Mouse (Mus musculus) limb, embryonic 12.5 days (tissue): ENCODE results near the gene Tnfsfm13. TPM values are rescaled to one million over a fixed set of nuclear protein-coding genes. Genes with fewer than 3 reads are reported as not detected.

Experiments
- ATAC-seq: fragments of 200-750 bp; cut with Nextera tagmentation; 2 replicates; pipeline ENCODE4 v1.8.0; 2017; ENCODE audit warnings: low read depth, moderate TSS enrichment; ENCODE audit not compliant: insufficient number of reproducible peaks, insufficient read depth, low FRiP score, low TSS enrichment
- H3K27ac ChIP-seq: fragments of 300-500 bp; sonication (generic); 2 replicates; pipeline ENCODE4 v1.5.1; 2016; ENCODE audit warnings: mild to moderate bottlenecking, moderate library complexity
- H3K27me3 ChIP-seq: fragments of 300-500 bp; sonication (generic); 2 replicates; pipeline ENCODE4 v1.6.1; 2016; ENCODE audit warnings: mild to moderate bottlenecking, moderate library complexity
- H3K36me3 ChIP-seq: fragments of 300-500 bp; sonication (generic); 2 replicates; pipeline ENCODE4 v1.6.1; 2016; ENCODE audit warnings: mild to moderate bottlenecking, moderate library complexity
- H3K4me1 ChIP-seq: fragments of 300-500 bp; sonication (generic); replicated peaks from 2 replicates; pipeline ENCODE4 v1.6.1; 2016
- H3K4me2 ChIP-seq: fragments of 300-500 bp; sonication (generic); 2 replicates; pipeline ENCODE4 v1.6.1; 2016; ENCODE audit warnings: mild to moderate bottlenecking, moderate library complexity
- H3K4me3 ChIP-seq: fragments of 300-500 bp; sonication (generic); replicated peaks from 2 replicates; pipeline ENCODE4 v1.5.1; 2016; ENCODE audit warnings: mild to moderate bottlenecking
- H3K9ac ChIP-seq: fragments of 300-500 bp; sonication (generic); replicated peaks from 2 replicates; pipeline ENCODE4 v1.6.1; 2016; ENCODE audit warnings: mild to moderate bottlenecking, moderate library complexity
- H3K9me3 ChIP-seq: fragments of 300-500 bp; sonication (generic); 2 replicates; pipeline ENCODE4 v1.6.1; 2016; ENCODE audit warnings: mild to moderate bottlenecking, moderate library complexity
- WGBS: fragments of 180-500 bp; shearing (Covaris S2); methylation state at CpG from one replicate; pipeline ENCODE4 v1.1.7; 2016; 5-methylcytosine and 5-hydroxymethylcytosine counted together
- polyA plus RNA-seq: library from polyadenylated mRNA; unstranded; fragments of >200 nt; fragmentation: Nextera tagmentation; extraction: Ambion mirVana; gene quantifications from 2 replicates; pipeline ENCODE4 v1.2.1, GENCODE M21; 2016

The Tnfsfm13 gene
- polyA plus RNA-seq, 1 experiment from 2014 or later = 1.7 TPM

DNA sequence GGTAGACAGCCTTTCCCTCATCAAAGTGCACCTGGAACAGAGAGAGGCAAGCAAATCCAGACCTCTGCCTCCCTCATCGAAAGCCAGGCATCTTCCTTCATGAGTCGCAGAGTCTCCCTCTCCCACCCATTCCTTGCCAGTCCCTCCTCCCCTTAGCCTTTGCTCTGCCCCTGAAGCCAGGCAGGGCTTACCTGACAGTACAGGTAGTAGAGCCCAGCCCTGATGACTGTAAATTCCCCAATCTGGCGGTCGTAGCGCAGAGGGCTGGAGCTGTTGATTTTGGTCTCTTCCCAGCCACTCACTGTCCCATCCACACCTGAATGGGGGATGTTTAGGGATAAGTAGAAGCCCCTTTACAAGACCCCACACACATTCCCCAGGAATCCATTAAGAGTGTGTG lies 8.8 kb downstream of the Tnfsfm13 start:
- H3K4me3 ChIP-seq = no peak overlapping the region
- peaks cover 20% of the 10 kb centered on the region for H3K4me1 ChIP-seq
- peak overlapping the region; percentile 2; the same call in 1 of the 2 replicates for H3K4me2 ChIP-seq
- H3K9ac ChIP-seq = no peak overlapping the region
- no peaks in the 10 kb centered on the region for H3K36me3 ChIP-seq
- H3K9me3 ChIP-seq = no peaks in the 10 kb centered on the region
- H3K27ac ChIP-seq = no peak overlapping the region
- H3K27me3 ChIP-seq = no peaks in the 10 kb centered on the region
- WGBS = 47% methylated on average over 5 of the region's 5 CpGs
- no peak for ATAC-seq

DNA sequence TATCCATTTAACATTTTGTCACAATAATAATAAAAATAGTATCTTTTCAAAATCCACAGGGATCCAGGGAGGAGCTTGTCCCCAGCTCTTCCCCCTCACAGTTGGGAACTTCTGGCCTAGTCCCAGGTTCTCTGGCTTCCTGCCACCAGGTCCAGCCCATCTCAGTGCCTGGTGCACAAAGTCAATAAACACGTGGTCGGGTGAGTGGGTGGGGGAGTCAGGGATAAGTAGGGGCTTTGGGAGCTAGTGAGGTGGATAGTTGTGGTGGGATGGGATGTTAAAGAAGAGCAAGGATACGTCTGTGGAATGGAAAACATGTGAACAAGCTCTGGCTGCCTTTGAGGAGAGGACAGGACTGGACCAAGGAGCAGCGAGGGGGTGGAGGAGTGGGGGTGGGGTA lies 9.5 kb downstream of the Tnfsfm13 start:
- ATAC-seq = no peak
- 15% methylated on average over 4 of the region's 4 CpGs for WGBS
- Histone ChIP-seq H3K27me3 (no peaks in the 10 kb centered on the region), H3K9me3 (no peaks in the 10 kb centered on the region), H3K4me1 (peaks cover 20% of the 10 kb centered on the region), H3K36me3 (no peaks in the 10 kb centered on the region), H3K4me3 (no peak overlapping the region), H3K27ac (no peak overlapping the region), H3K4me2 (0 out of 2 replicates have a peak overlapping the region, but pooled peaks have one; percentile 2), H3K9ac (no peak overlapping the region; the same call in 1 of the 2 replicates)

DNA sequence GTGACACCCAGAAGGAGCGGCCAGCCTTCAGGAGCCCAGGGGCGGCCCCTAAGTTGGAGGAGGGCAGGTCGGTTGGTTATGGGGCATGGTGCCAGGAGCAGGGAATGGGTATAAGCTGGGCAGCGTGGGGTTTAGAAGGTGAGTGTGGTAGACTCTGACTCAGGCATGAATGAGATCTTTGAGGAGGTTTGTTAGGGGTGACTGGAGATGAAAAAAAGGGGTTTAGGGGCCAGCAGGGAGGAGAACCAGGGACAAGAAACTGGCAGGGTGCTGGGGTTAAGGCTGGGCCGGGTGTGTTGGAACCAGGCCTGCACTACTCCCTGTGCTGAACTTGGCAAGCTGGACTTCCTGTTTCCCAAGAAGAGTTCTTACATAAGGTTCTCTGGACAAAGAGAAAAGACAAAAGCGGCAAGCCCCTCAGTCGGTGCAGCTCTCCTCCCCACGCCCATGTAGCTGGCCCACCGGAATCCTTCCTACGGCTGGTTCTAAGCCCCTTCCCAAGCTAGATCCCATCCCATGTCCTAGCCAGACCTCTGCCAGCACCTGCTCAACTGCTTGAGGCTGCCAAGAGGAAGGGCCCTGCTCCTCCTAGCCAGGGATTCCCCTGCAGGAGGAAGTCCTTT lies 10.3 kb downstream of the Tnfsfm13 start, which contains the start of gene Tnfsf13:
Tnfsf13 (minus strand) TSS at position 259 of the 623 bp plus-strand sequence.
- 0 out of 2 replicates have a peak within 1 kb of the TSS, but pooled peaks have one; percentile 14 for H3K27ac ChIP-seq
- 0 out of 2 replicates have a peak within 1 kb of the TSS, but pooled peaks have one; percentile 2 for H3K4me2 ChIP-seq
- no peaks in the 10 kb centered on the region for H3K27me3 ChIP-seq
- no peaks in the 10 kb centered on the region for H3K9me3 ChIP-seq
- no peaks in the 10 kb centered on the region; the same call in 1 of the 2 replicates for H3K36me3 ChIP-seq
- no peak within 1 kb of the TSS; the same call in 1 of the 2 replicates for H3K4me3 ChIP-seq
- peaks cover 26% of the 10 kb centered on the region for H3K4me1 ChIP-seq
- peak within 1 kb of the TSS; percentile 13; the same call in 1 of the 2 replicates for H3K9ac ChIP-seq
- WGBS = 87% methylated on average over 10 of the region's 10 CpGs
- no peak for ATAC-seq

DNA sequence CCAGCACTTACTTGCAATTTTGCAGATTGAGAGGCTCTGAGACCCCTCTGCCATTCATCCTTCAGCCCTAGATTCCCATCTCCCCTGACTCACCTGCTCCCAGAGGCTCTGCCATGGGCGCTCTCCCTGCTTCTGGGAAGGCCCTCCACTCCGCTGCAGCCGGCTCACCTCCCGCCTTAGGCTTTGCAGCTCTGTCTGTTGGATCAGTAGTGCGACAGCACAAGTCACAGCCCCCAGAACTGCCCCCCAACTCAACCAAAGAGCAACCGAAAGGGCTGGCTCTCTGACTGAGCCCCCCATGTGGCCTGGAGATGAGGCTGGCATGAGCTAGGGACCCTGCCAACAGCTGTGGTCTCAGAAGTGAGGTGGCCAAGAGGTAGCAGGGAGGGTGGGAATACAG lies 11.0 kb downstream of the Tnfsfm13 start:
- no peak for ATAC-seq
- 89% methylated on average over 6 of the region's 6 CpGs for WGBS
- Histone ChIP-seq H3K9me3 (no peaks in the 10 kb centered on the region), H3K4me3 (no peak overlapping the region; the same call in 1 of the 2 replicates), H3K4me2 (no peak overlapping the region), H3K9ac (0 out of 2 replicates have a peak overlapping the region, but pooled peaks have one; percentile 13), H3K27me3 (no peaks in the 10 kb centered on the region), H3K4me1 (peaks cover 33% of the 10 kb centered on the region), H3K36me3 (peaks cover 7% of the 10 kb centered on the region), H3K27ac (no peak overlapping the region)

DNA sequence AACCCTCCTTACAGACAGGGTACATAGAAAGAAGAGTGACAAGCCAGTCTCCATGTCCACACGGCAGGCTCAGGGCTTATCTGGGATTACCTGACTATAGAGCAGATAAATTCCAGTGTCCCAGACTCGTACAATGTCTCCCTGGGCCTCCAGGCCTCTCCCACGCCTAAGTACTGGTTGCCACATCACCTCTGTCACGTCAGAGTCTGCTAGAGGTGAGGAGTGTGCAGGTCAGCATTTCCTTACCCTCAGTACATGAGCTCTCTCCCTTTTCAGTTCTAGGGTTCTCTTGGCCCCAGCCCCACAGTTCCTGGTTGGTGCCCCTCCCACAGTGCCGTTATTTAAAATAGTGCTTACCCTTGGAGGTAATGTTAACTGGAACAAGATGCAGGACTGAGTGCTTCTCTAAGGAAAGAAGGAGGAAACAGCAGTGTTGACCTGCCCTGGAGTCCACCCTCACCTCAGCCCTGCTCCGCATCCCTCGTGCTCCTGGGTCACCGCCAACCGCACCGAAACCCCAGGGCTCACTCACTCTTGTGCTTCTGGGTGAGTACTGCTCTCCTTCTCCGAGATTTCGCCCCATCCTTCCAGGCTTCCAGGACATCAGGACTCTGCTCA lies 11.7 kb downstream of the Tnfsfm13 start:
- H3K27ac ChIP-seq = no peak overlapping the region
- H3K9ac ChIP-seq = no peak overlapping the region
- WGBS = 82% methylated on average over 12 of the region's 12 CpGs
- peaks cover 33% of the 10 kb centered on the region for H3K4me1 ChIP-seq
- peaks cover 12% of the 10 kb centered on the region for H3K36me3 ChIP-seq
- ATAC-seq = no peak
- no peak overlapping the region for H3K4me2 ChIP-seq
- H3K9me3 ChIP-seq = no peaks in the 10 kb centered on the region
- H3K4me3 ChIP-seq = no peak overlapping the region
- H3K27me3 ChIP-seq = no peaks in the 10 kb centered on the region

DNA sequence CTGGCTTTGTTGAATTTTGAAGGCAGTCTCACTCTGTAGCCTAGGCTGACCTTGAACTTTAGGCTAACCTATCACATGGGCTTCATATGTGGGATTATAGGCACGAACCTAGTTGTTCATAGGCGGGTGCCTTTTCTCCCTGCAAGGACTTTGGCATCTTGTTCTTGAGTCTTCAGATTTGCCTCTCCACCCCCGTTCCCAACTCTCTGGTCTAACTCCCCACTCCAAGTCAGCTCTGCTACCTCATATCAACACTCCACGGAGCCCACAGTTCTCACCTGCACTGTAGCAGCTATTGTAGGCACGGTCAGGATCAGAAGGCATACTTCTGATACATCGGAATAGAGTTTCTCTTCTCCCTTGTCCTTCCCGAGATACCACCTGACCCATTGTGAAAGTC lies 12.3 kb downstream of the Tnfsfm13 start:
- no peak overlapping the region for H3K4me3 ChIP-seq

DNA sequence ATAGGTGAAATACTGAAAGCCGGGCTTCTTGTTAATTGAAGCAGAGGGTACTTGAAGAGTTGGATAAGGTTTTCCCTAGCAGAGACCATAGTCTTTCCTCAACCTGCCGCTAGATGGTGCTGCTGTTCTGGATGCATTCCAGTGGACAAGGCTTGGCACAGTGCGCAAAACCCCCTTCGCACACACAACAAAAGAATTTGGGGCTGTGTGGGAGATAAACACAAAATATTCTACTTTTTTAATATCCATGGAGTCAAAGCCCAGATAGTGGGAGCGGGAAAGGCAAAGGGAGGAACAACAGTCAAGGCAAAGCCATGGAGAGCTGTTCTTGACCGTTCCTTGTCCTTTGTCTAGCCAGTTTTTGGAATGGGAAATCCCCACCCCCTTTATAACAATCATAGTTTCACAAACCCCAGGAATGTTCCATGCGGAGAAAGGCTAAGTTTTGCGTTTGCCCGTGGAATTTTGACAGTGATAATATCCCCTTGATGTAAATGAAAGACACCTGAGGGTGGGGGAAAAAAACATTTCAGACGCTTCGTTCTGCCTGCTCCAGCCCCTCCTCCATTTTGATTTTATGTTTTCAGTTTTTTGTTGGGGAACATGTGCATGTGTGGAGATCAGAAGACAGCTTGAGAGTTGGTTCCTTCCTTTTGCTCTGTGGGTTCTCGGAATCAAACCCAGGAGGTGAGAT lies 12.9 kb downstream of the Tnfsfm13 start:
- ATAC-seq = no peak
- peak overlapping the region; percentile 88 for H3K4me2 ChIP-seq
- H3K4me1 ChIP-seq = peaks cover 33% of the 10 kb centered on the region
- peaks cover 25% of the 10 kb centered on the region for H3K36me3 ChIP-seq
- no peaks in the 10 kb centered on the region for H3K9me3 ChIP-seq
- H3K27me3 ChIP-seq = no peaks in the 10 kb centered on the region
- H3K4me3 ChIP-seq = 0 out of 2 replicates have a peak overlapping the region, but pooled peaks have one; percentile 86
- peak overlapping the region; percentile 83 for H3K9ac ChIP-seq
- peak overlapping the region; percentile 95 for H3K27ac ChIP-seq
- 21% methylated on average over 12 of the region's 12 CpGs for WGBS

More for the DNA sequence above, 12.3 kb downstream of the Tnfsfm13 start:
- WGBS = 77% methylated on average over 7 of the region's 7 CpGs
- peak overlapping the region; percentile 88; the same call in 1 of the 2 replicates for H3K4me2 ChIP-seq
- peaks cover 33% of the 10 kb centered on the region for H3K4me1 ChIP-seq
- H3K9me3 ChIP-seq = no peaks in the 10 kb centered on the region
- H3K27me3 ChIP-seq = no peaks in the 10 kb centered on the region
- no peak overlapping the region for H3K9ac ChIP-seq
- no peak for ATAC-seq
- H3K27ac ChIP-seq = peak overlapping the region; percentile 81
- H3K36me3 ChIP-seq = peaks cover 19% of the 10 kb centered on the region

DNA sequence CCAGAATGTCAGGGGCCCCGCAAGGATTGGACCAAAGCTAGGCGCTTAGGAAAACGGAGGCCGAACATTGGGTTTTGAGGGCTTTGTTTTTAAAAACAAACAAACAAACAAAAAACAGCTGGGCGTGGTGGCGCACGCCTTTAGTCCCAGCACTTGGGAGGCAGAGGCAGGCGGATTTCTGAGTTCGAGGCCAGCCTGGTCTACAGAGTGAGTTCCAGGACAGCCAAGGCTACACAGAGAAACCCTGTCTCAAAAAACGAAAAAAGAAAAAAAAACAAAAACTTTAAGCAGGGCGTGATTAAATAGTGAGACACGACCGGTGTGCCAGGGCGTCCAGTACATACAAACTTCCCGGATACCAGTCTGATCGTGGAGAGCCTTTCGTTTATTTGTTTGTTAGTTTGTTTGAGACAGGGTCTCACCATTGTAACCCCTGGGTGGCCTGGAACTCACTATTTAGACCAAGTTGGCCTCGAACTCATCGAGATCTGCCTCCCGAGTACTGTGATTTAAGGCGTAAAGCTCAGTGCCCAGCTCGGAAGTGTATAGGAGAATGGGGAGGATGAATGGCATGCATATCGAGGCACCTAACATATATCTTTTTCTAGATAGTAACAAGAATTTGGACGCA lies 13.6 kb downstream of the Tnfsfm13 start:
- WGBS = 28% methylated on average over 24 of the region's 24 CpGs
- H3K4me1 ChIP-seq = peaks cover 33% of the 10 kb centered on the region
- peak; percentile 11; the same call in 1 of the 2 replicates for ATAC-seq

DNA sequence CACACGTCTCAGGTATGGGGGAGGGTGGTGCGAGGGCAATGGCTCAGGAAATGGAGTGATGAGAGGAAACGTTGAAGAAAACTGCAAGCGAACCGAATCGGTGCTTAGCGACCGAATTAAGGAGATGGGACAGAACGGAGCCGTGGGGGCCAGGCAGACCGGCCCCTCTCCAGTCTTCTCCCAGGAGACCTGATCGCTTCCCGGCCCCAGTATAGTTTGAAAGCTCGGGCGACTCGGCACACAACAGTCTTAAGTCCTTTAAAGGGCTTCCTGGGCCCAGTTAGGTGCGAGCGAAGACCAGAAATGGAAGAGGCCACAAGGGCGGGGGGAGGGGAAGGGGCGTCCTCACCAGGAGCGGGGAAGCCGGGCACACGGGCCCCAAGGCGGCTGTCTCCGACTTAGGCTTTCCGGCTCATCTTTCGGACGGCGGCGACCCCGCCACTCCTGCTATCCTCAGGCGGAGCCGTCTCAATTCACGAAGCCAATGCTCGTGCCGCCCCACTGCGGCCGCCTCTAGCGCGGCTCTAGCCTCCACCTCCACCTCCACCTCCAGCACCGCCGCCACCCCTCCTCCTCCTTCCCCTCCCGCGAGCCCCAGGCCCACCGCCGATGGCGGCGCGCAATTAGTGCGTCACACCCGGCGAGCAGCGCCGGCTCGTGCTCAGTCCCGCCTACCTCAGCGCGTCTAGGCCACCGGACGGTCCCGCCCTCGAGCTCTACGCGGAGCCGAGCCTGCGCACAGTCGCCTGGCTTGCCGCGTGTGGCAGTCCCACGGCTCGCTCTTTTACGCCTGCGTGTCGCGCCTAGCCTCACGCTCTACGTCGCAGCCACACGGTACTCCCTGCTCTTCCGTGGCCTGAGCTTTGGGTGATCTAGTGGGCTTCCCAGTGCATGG lies 14.3 kb downstream of the Tnfsfm13 start, which contains the start of gene Senp3:
Senp3 (minus strand) TSS at position 771 of the 895 bp plus-strand sequence.
- Histone ChIP-seq H3K27ac (peak within 1 kb of the TSS; percentile 95), H3K9ac (peak within 1 kb of the TSS; percentile 83), H3K9me3 (no peaks in the 10 kb centered on the region), H3K4me2 (peak within 1 kb of the TSS; percentile 88), H3K27me3 (no peaks in the 10 kb centered on the region), H3K36me3 (peaks cover 38% of the 10 kb centered on the region), H3K4me1 (peaks cover 29% of the 10 kb centered on the region), H3K4me3 (peak within 1 kb of the TSS; percentile 86)
- ATAC-seq = peak; percentile 95
- WGBS = under 1% methylated on average over 77 of the region's 80 CpGs

More for the DNA sequence above, 13.6 kb downstream of the Tnfsfm13 start:
- H3K36me3 ChIP-seq = peaks cover 31% of the 10 kb centered on the region
- H3K4me3 ChIP-seq = peak overlapping the region; percentile 86
- H3K27ac ChIP-seq = peak overlapping the region; percentile 95
- no peaks in the 10 kb centered on the region for H3K27me3 ChIP-seq
- H3K9me3 ChIP-seq = no peaks in the 10 kb centered on the region
- peak overlapping the region; percentile 88 for H3K4me2 ChIP-seq
- peak overlapping the region; percentile 83 for H3K9ac ChIP-seq
